Mouse (Mus musculus) bone marrow, adult 2 months (tissue): ENCODE measurements around the gene Plpp1. TPM values are rescaled to one million over a fixed set of nuclear protein-coding genes. Genes with fewer than 3 reads are reported as not detected.

Source experiments
- H3K27ac ChIP-seq: fragments of 200-500 bp; 2 replicates; pipeline ENCODE4 v1.5.1; 2012; ENCODE audit warnings: low read depth, mild to moderate bottlenecking, control low read depth, inconsistent platforms, low read length; ENCODE audit not compliant: control insufficient read depth, poor library complexity, insufficient read depth
- H3K4me1 ChIP-seq: fragments of 200-500 bp; 2 replicates; pipeline ENCODE4 v1.6.1; 2011; ENCODE audit warnings: low read length; ENCODE audit not compliant: control insufficient read depth, insufficient read depth
- H3K4me3 ChIP-seq: fragments of 200-500 bp; replicated peaks from 2 replicates; pipeline ENCODE3; 2011; ENCODE audit warnings: mild to moderate bottlenecking, low read depth, low read length, control low read depth; ENCODE audit not compliant: control insufficient read depth
- CTCF ChIP-seq: fragments of 200-500 bp; IDR thresholded peaks from 2 replicates; pipeline ENCODE4 v1.5.1; 2011; ENCODE audit warnings: low read length, control low read depth; ENCODE audit not compliant: control insufficient read depth, insufficient read depth
- POLR2A ChIP-seq: fragments of 200-500 bp; IDR thresholded peaks from 2 replicates; pipeline ENCODE4 v1.6.1; 2011; ENCODE audit warnings: low read depth, mild to moderate bottlenecking, control low read depth, low read length, borderline replicate concordance; ENCODE audit not compliant: control insufficient read depth
- WGBS: fragments of 180-500 bp; shearing (Covaris S2); methylation state at CpG from one replicate; pipeline ENCODE4 v1.1.7; 2018; 5-methylcytosine and 5-hydroxymethylcytosine counted together
- polyA plus RNA-seq: library from polyadenylated mRNA; stranded (reverse); fragments of >200 nt; gene quantifications from 2 replicates; pipeline ENCODE4 v1.2.4, GENCODE M21; 2011; ENCODE audit warnings: low replicate concordance; ENCODE audit not compliant: missing spikeins, insufficient read depth, insufficient read length

Gene Plpp1
- polyA plus RNA-seq, 1 experiment, result 24.0 TPM

GRCm38 (mm10) chr13:112862978-112863677 is 62.5 kb downstream of the Plpp1 start:
- no peak overlapping the region for H3K27ac ChIP-seq
- H3K4me3 ChIP-seq, result no peak overlapping the region
- WGBS, result 78% methylated on average over 1 of the region's 1 CpGs
- TF ChIP-seq CTCF, result no peak
- TF ChIP-seq POLR2A, result no peak
- H3K4me1 ChIP-seq, result no peaks in the 10 kb centered on the region

DNA sequence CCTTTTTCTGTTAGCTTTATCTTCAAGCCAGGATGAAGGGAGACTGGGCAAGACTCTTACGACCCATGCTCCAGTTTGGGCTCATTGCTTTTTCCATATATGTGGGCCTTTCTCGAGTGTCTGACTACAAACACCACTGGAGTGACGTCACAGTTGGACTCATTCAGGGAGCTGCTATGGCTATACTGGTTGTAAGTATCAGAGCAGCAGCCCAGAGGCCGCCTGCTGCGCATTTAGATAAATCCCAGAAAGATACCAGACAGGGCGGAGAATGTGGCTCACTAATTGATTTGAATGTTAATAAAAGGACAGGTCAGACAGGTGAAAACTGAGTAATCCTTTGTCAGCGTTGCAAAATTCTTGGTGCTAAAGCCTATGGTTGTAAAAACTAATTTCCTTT is 66.2 kb downstream of the Plpp1 start:
- H3K4me1 ChIP-seq, result no peaks in the 10 kb centered on the region
- no peak overlapping the region for H3K27ac ChIP-seq
- TF ChIP-seq POLR2A (no peak), CTCF (no peak)
- H3K4me3 ChIP-seq, result no peak overlapping the region
- 76% methylated on average over 7 of the region's 7 CpGs for WGBS

- no peak overlapping the region for H3K27ac ChIP-seq
- no peak overlapping the region for H3K4me3 ChIP-seq
- TF ChIP-seq CTCF (no peak), POLR2A (no peak)
- no peaks in the 10 kb centered on the region for H3K4me1 ChIP-seq
- 97% methylated on average over 8 of the region's 8 CpGs for WGBS
These were observed 66.8 kb downstream of the Plpp1 start for GRCm38 (mm10) chr13:112867381-112867780.

DNA sequence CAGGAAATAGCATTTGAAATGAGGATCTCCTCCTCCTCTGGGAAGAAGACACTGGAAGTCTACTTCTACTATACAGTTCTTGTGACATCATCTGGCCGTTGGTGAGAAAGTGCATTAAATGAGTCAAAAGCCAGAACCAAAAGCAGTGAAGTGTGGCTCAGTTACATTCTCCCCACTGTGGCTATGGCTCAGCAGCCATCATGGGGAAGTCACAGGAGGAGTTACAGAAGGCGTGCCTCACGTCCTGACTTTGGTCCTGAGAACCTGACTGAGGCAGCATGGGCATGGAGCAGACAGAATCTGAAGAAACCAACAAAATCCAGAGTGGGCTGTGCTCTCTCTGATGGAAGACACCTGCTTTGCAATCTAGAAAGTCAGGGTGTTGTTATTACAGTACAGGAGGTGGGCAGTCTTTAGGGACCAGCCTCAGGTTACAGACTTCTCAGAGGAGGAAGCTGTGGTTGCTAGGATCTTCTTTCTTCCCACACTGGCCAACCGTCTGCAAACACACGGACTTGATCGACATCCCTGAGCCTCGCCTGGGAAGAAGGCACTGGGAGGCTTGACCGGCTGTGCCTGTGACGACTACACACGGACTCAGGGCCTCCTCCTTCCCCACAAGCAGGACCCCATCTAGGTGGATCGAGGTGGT is 69.6 kb downstream of the Plpp1 start:
- WGBS, result 57% methylated on average over 11 of the region's 11 CpGs
- TF ChIP-seq POLR2A, result no peak

GRCm38 (mm10) chr13:112871500-112872266 is 71.1 kb downstream of the Plpp1 start:
- Histone ChIP-seq H3K4me3 (no peak overlapping the region), H3K4me1 (no peaks in the 10 kb centered on the region), H3K27ac (no peak overlapping the region)
- 58% methylated on average over 17 of the region's 17 CpGs for WGBS
- TF ChIP-seq CTCF (no peak), POLR2A (no peak)

More for the DNA sequence above, 69.6 kb downstream of the Plpp1 start:
- no peaks in the 10 kb centered on the region for H3K4me1 ChIP-seq
- H3K27ac ChIP-seq, result no peak overlapping the region
- H3K4me3 ChIP-seq, result no peak overlapping the region

GRCm38 (mm10) chr13:112887234-112887633 is 86.6 kb downstream of the Plpp1 start:
- H3K27ac ChIP-seq, result no peak overlapping the region
- no peak overlapping the region for H3K4me3 ChIP-seq
- WGBS, result 92% methylated on average over 12 of the region's 12 CpGs
- no peaks in the 10 kb centered on the region for H3K4me1 ChIP-seq
- TF ChIP-seq CTCF (no peak), POLR2A (no peak)

DNA sequence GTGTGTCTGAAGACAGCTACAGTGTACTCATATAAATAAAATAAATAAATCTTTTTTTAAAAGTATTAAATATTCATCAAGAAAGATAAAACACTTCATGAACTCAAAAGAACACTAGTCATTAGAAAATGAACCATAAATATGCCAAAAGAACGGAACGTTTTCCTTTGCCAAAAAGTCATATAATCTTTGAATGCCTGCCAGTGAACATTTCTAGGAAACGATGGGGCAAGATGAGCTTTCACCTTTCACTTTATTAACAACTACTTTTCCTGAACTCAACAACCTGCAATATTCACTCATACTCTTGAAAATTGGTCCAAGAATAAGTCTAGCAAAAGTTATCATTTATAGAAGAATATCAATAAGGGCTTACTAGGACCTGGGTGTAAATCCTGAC is 101.6 kb downstream of the Plpp1 start:
- 87% methylated on average over 3 of the region's 3 CpGs for WGBS
- H3K4me3 ChIP-seq, result no peak overlapping the region
- no peak for TF ChIP-seq CTCF
- TF ChIP-seq POLR2A, result no peak

GRCm38 (mm10) chr13:112909663-112910062 is 109.1 kb downstream of the Plpp1 start:
- no peak overlapping the region for H3K27ac ChIP-seq
- H3K4me1 ChIP-seq, result no peaks in the 10 kb centered on the region
- H3K4me3 ChIP-seq, result no peak overlapping the region
- TF ChIP-seq POLR2A (no peak), CTCF (peak; percentile 29; the same call in 1 of the 2 replicates)
- WGBS, result 49% methylated on average over 4 of the region's 4 CpGs

More for the DNA sequence above, 101.6 kb downstream of the Plpp1 start:
- Histone ChIP-seq H3K4me1 (no peaks in the 10 kb centered on the region), H3K27ac (no peak overlapping the region)
